Comparison of ENCODE assay signal across 16 mouse cellular contexts in genomic region chr1:186252551-186252950, GRCm38 (mm10).
"Had no signal": no experiment of that assay in that cellular context is flagged by ENCODE, and none has a peak within 500 bp of the region (broad histone marks: within the 10 kb centered on the region; RNA-seq: fewer than 3 reads in every experiment).

No protein-coding gene starts in this region.

- DNase-seq: heart, postnatal 10 days; heart, postnatal 14 days; heart, postnatal 36 days; heart, postnatal 4 days; kidney, adult 11 months; kidney, adult 18-20 months; kidney, adult 2 months; kidney, adult 8-10 months; kidney, adult 9 months; kidney, postnatal 10 days; kidney, postnatal 14 days; kidney, postnatal 25 days; kidney, postnatal 36 days; kidney, postnatal 4 days; layer of hippocampus, adult 9-11 months; layer of hippocampus, postnatal 36 days had no signal
